Mouse (Mus musculus): ENCODE data around the gene Kremen1. TPM values are rescaled to one million over a fixed set of nuclear protein-coding genes. Genes with fewer than 3 reads are reported as not detected.
A peak's percentile ranks its signal among the peaks of the same experiment; 100 is the strongest.

Gene Kremen1
- 20.9 and 24.8 TPM in 2 replicates for polyA plus RNA-seq (2014; fragmentation: Nextera tagmentation; extraction: Ambion mirVana)

GRCm38 (mm10) chr11:5261508-5262392, at the start of gene Kremen1:
Gene Kremen1, minus strand, starts transcription at chr11:5261558.
- 4% methylated on average over 51 of the region's 80 CpGs for WGBS
- H3K4me1 ChIP-seq (ENCODE audit: control insufficient read depth in 2 of 2, insufficient read depth in 2 of 2, low read length in 2 of 2) = peaks cover 29 to 54% of the 10 kb centered on the region in 2 experiments
- H3K4me3 ChIP-seq (ENCODE audit: control insufficient read depth in 1 of 2, insufficient read depth in 1 of 2, low read depth in 1 of 2, low read length in 2 of 2) = peak within 1 kb of the TSS; percentile 71 to 96
- H3K9ac ChIP-seq (ENCODE audit: low read length) = peak within 1 kb of the TSS; percentile 87
- peak within 1 kb of the TSS; percentile 74 for H3K4me2 ChIP-seq (ENCODE audit: low read length)
- H3K9me3 ChIP-seq (ENCODE audit: control insufficient read depth, low read length) = no peaks in the 10 kb centered on the region
- ATAC-seq (ENCODE audit: insufficient number of reproducible peaks, insufficient read depth, low FRiP score, low read depth) = peak; percentile 97
- H3K36me3 ChIP-seq (ENCODE audit: control insufficient read depth, insufficient read depth, low read length) = no peaks in the 10 kb centered on the region
- H3K27ac ChIP-seq (replicated peaks in 1 of 2; ENCODE audit: control insufficient read depth in 1 of 2, insufficient read depth in 1 of 2, low read depth in 2 of 2, low read length in 2 of 2) = peak within 1 kb of the TSS; percentile 83 to 91
- no peaks in the 10 kb centered on the region for H3K27me3 ChIP-seq (ENCODE audit: control insufficient read depth, insufficient read depth, low read length)

- Histone ChIP-seq H3K9ac (ENCODE audit: low read length) (no peak overlapping the region), H3K4me2 (ENCODE audit: low read length) (no peak overlapping the region), H3K27ac (replicated peaks in 1 of 2; ENCODE audit: control insufficient read depth in 1 of 2, insufficient read depth in 1 of 2, low read depth in 2 of 2, low read length in 2 of 2) (no peak overlapping the region), H3K36me3 (ENCODE audit: control insufficient read depth, insufficient read depth, low read length) (no peaks in the 10 kb centered on the region), H3K4me3 (ENCODE audit: control insufficient read depth in 1 of 2, insufficient read depth in 1 of 2, low read depth in 1 of 2, low read length in 2 of 2) (no peak overlapping the region), H3K4me1 (ENCODE audit: control insufficient read depth in 2 of 2, insufficient read depth in 2 of 2, low read length in 2 of 2) (peaks cover 3 to 7% of the 10 kb centered on the region in 2 experiments; a peak in 2 of 4 replicates), H3K27me3 (ENCODE audit: control insufficient read depth, insufficient read depth, low read length) (no peaks in the 10 kb centered on the region), H3K9me3 (ENCODE audit: control insufficient read depth, low read length) (no peaks in the 10 kb centered on the region)
- WGBS = 60% methylated on average over 13 of the region's 13 CpGs
- no peak for ATAC-seq (ENCODE audit: insufficient number of reproducible peaks, insufficient read depth, low FRiP score, low read depth)
Observed at GRCm38 (mm10) chr11:5307024-5307905, 45.9 kb upstream of the Kremen1 start.

DNA sequence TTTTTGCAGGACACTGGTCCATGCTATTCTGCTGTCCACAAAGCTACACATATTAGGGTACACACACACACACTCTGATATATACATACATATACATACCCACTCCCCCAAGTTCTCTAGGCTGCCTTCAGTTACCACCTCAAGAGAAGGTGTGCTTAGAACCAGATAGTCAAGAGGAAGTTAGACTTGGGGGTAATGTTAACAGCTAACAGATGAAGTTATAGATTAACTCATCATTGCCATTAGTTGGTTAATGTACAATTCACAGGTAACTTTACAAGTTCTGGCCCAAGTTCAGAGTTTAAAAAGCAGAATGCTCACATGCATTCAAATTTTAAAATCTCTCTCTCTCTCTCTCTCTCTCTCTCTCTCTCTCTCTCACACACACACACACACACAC, 44.7 kb upstream of the Kremen1 start:
- Histone ChIP-seq H3K27ac (replicated peaks in 1 of 2; ENCODE audit: control insufficient read depth in 1 of 2, insufficient read depth in 1 of 2, low read depth in 2 of 2, low read length in 2 of 2) (no peak overlapping the region), H3K9me3 (ENCODE audit: control insufficient read depth, low read length) (no peaks in the 10 kb centered on the region), H3K27me3 (ENCODE audit: control insufficient read depth, insufficient read depth, low read length) (no peaks in the 10 kb centered on the region), H3K4me3 (ENCODE audit: control insufficient read depth in 1 of 2, insufficient read depth in 1 of 2, low read depth in 1 of 2, low read length in 2 of 2) (no peak overlapping the region), H3K9ac (ENCODE audit: low read length) (no peak overlapping the region), H3K4me1 (ENCODE audit: control insufficient read depth in 2 of 2, insufficient read depth in 2 of 2, low read length in 2 of 2) (peaks cover 2 to 3% of the 10 kb centered on the region in 2 experiments), H3K4me2 (ENCODE audit: low read length) (no peak overlapping the region), H3K36me3 (ENCODE audit: control insufficient read depth, insufficient read depth, low read length) (no peaks in the 10 kb centered on the region)
- ATAC-seq (ENCODE audit: insufficient number of reproducible peaks, insufficient read depth, low FRiP score, low read depth) = no peak

- Histone ChIP-seq H3K36me3 (ENCODE audit: control insufficient read depth, insufficient read depth, low read length) (no peaks in the 10 kb centered on the region), H3K4me2 (ENCODE audit: low read length) (no peak overlapping the region), H3K27ac (replicated peaks in 1 of 2; ENCODE audit: control insufficient read depth in 1 of 2, insufficient read depth in 1 of 2, low read depth in 2 of 2, low read length in 2 of 2) (no peak overlapping the region), H3K9me3 (ENCODE audit: control insufficient read depth, low read length) (no peaks in the 10 kb centered on the region), H3K27me3 (ENCODE audit: control insufficient read depth, insufficient read depth, low read length) (no peaks in the 10 kb centered on the region), H3K4me1 (ENCODE audit: control insufficient read depth in 2 of 2, insufficient read depth in 2 of 2, low read length in 2 of 2) (peaks cover 3 to 7% of the 10 kb centered on the region in 2 experiments), H3K9ac (ENCODE audit: low read length) (no peak overlapping the region), H3K4me3 (ENCODE audit: control insufficient read depth in 1 of 2, insufficient read depth in 1 of 2, low read depth in 1 of 2, low read length in 2 of 2) (no peak overlapping the region)
- ATAC-seq (ENCODE audit: insufficient number of reproducible peaks, insufficient read depth, low FRiP score, low read depth) = no peak
Observed at GRCm38 (mm10) chr11:5304526-5304925, 43.2 kb upstream of the Kremen1 start.

DNA sequence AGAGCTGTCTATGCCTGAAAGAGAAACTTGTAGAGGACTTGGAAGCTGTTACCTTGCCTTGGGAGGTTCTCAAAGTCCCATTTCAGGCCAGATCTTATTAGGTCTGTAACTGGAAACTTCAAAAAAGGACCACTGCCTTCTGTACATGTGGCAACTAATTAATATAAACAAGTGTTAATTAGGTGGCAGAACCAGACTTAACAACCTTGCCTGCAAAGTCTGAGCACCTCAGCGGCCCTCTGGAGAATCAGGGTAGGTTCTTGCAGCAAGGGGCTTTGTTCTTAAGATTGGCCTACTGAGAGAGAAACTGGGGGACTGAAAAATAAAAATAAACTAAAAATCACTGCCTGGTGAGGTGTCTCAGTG, 36.6 kb upstream of the Kremen1 start:
- Histone ChIP-seq H3K27ac (replicated peaks in 1 of 2; ENCODE audit: control insufficient read depth in 1 of 2, insufficient read depth in 1 of 2, low read depth in 2 of 2, low read length in 2 of 2) (no peak overlapping the region), H3K9ac (ENCODE audit: low read length) (no peak overlapping the region), H3K27me3 (ENCODE audit: control insufficient read depth, insufficient read depth, low read length) (no peaks in the 10 kb centered on the region), H3K4me3 (ENCODE audit: control insufficient read depth in 1 of 2, insufficient read depth in 1 of 2, low read depth in 1 of 2, low read length in 2 of 2) (no peak overlapping the region), H3K4me1 (ENCODE audit: control insufficient read depth in 2 of 2, insufficient read depth in 2 of 2, low read length in 2 of 2) (peaks cover 2 to 32% of the 10 kb centered on the region in 2 experiments; a peak in 3 of 4 replicates), H3K9me3 (ENCODE audit: control insufficient read depth, low read length) (no peaks in the 10 kb centered on the region), H3K4me2 (ENCODE audit: low read length) (no peak overlapping the region), H3K36me3 (ENCODE audit: control insufficient read depth, insufficient read depth, low read length) (no peaks in the 10 kb centered on the region)
- no peak for ATAC-seq (ENCODE audit: insufficient number of reproducible peaks, insufficient read depth, low FRiP score, low read depth)
- WGBS = 61% methylated on average over 1 of the region's 1 CpGs

DNA sequence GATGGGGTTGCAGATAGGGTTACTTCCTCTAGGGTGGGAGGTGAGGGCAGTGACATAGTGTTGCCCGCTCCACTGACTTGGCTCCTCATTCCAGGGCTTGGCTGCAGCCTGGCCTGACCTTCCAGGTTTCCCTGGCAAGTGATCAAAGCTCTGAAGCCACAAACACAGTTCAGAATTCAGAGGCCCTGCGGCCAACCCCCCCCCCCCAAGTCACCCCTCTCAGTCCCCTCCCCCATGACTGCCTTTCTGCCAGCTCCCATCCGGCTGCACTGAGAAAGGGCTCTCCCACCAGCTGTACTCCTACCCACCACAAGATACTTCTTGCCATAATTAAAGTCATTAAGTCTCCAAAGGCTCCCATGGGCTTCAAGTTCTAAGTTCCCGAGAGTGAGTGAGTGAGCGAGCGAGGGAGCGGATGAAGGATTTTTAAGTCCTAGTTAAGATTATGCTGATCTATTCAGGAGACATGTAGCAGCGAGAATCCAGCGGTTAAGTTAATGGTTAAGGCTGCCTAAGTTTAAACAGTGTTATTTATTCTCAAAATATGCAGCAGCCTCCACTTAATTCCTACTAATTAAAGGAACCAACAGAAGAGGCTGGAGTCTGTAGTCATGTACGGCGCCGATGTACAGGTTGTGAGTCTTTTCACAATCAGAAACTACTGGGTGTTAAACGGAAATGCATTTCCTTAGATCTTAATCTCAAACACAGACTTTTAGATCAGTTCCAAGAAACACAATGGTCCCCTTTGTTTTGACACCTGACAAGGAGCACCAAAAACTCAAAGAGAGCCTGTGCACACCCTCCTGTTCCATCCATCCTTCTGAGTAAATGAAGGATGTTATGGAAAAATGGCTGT, 36.0 kb upstream of the Kremen1 start:
- H3K27ac ChIP-seq (replicated peaks in 1 of 2; ENCODE audit: control insufficient read depth in 1 of 2, insufficient read depth in 1 of 2, low read depth in 2 of 2, low read length in 2 of 2) = peak overlapping the region in 1 of 2 experiments; percentile 33; a peak in 2 of 4 replicates
- H3K27me3 ChIP-seq (ENCODE audit: control insufficient read depth, insufficient read depth, low read length) = no peaks in the 10 kb centered on the region
- H3K4me3 ChIP-seq (ENCODE audit: control insufficient read depth in 1 of 2, insufficient read depth in 1 of 2, low read depth in 1 of 2, low read length in 2 of 2) = no peak overlapping the region
- H3K9me3 ChIP-seq (ENCODE audit: control insufficient read depth, low read length) = no peaks in the 10 kb centered on the region
- peak overlapping the region; percentile 31; the same call in 1 of the 2 replicates for H3K4me2 ChIP-seq (ENCODE audit: low read length)
- peak; percentile 59 for ATAC-seq (ENCODE audit: insufficient number of reproducible peaks, insufficient read depth, low FRiP score, low read depth)
- H3K4me1 ChIP-seq (ENCODE audit: control insufficient read depth in 2 of 2, insufficient read depth in 2 of 2, low read length in 2 of 2) = peaks cover 2 to 32% of the 10 kb centered on the region in 2 experiments; a peak in 3 of 4 replicates
- H3K9ac ChIP-seq (ENCODE audit: low read length) = no peak overlapping the region
- 38% methylated on average over 13 of the region's 13 CpGs for WGBS
- H3K36me3 ChIP-seq (ENCODE audit: control insufficient read depth, insufficient read depth, low read length) = no peaks in the 10 kb centered on the region

Data from heart, embryonic 14.5 days (tissue).